Mouse (Mus musculus) kidney, adult 2 months (tissue): ENCODE results near the gene Kcnj5. TPM values are rescaled to one million over a fixed set of nuclear protein-coding genes. Genes with fewer than 3 reads are reported as not detected.
A peak's percentile ranks its signal among the peaks of the same experiment; 100 is the strongest.

ENCODE experiments used
- DNase-seq: peaks from one replicate; pipeline ENCODE4 v3.0.0; 2021
- H3K27ac ChIP-seq: fragments of 200-500 bp; 2 replicates; pipeline ENCODE4 v1.5.1; 2012; ENCODE audit warnings: low read depth, low read length, control low read depth, inconsistent platforms; ENCODE audit not compliant: insufficient read depth
- H3K27me3 ChIP-seq: fragments of 200-500 bp; replicated peaks from 2 replicates; pipeline ENCODE4 v1.6.1; 2012; ENCODE audit warnings: mild to moderate bottlenecking, moderate library complexity, low read length, inconsistent platforms; ENCODE audit not compliant: control insufficient read depth, insufficient read depth
- H3K36me3 ChIP-seq: fragments of 200-500 bp; 2 replicates; pipeline ENCODE4 v1.6.1; 2012; ENCODE audit warnings: mild to moderate bottlenecking, moderate library complexity, low read length, inconsistent platforms; ENCODE audit not compliant: control insufficient read depth, insufficient read depth
- H3K4me1 ChIP-seq: fragments of 200-500 bp; 2 replicates; pipeline ENCODE4 v1.6.1; 2011; ENCODE audit warnings: low read length; ENCODE audit not compliant: control insufficient read depth, insufficient read depth
- H3K4me3 ChIP-seq: fragments of 200-500 bp; 2 replicates; pipeline ENCODE4 v1.5.1; 2011; ENCODE audit warnings: mild to moderate bottlenecking, low read depth, low read length, control low read depth; ENCODE audit not compliant: insufficient read depth
- CTCF ChIP-seq: fragments of 200-500 bp; conservative IDR thresholded peaks from 2 replicates; pipeline ENCODE4 v1.5.1; 2011; ENCODE audit warnings: low read depth, mild to moderate bottlenecking, control low read depth, low read length, moderate library complexity, mixed read lengths; ENCODE audit not compliant: insufficient read depth, insufficient read length
- POLR2A ChIP-seq: fragments of 200-500 bp; IDR thresholded peaks from one replicate; pipeline ENCODE4 v1.6.1; 2011; ENCODE audit warnings: low read depth, low read length, control low read depth
- WGBS: fragments of 180-500 bp; shearing (Covaris S2); methylation state at CpG from one replicate; pipeline ENCODE4 v1.1.7; 2018; 5-methylcytosine and 5-hydroxymethylcytosine counted together
- polyA plus RNA-seq: library from polyadenylated mRNA; depleted of rRNA; stranded (reverse); fragments of >200 nt; gene quantifications from 2 replicates; pipeline ENCODE4 v1.2.3, GENCODE M21; 2012

The Kcnj5 gene
- polyA plus RNA-seq, 1 experiment = 0.81 TPM

GRCm38 (mm10) chr9:32328777-32329176 lies 15.4 kb downstream of the Kcnj5 start:
- 85% methylated on average over 4 of the region's 4 CpGs for WGBS
- no peak for DNase-seq
- Histone ChIP-seq H3K4me1 (no peaks in the 10 kb centered on the region), H3K4me3 (no peak overlapping the region), H3K27ac (no peak overlapping the region), H3K27me3 (no peaks in the 10 kb centered on the region), H3K36me3 (no peaks in the 10 kb centered on the region)
- TF ChIP-seq CTCF (no peak), POLR2A (no peak)

- H3K27ac ChIP-seq = no peak overlapping the region
- no peaks in the 10 kb centered on the region for H3K4me1 ChIP-seq
- 69% methylated on average over 7 of the region's 7 CpGs for WGBS
- H3K27me3 ChIP-seq = no peaks in the 10 kb centered on the region
- no peak for TF ChIP-seq POLR2A
- TF ChIP-seq CTCF = no peak
- no peaks in the 10 kb centered on the region for H3K36me3 ChIP-seq
- H3K4me3 ChIP-seq = no peak overlapping the region
- no peak for DNase-seq
These were observed 20.5 kb downstream of the Kcnj5 start for GRCm38 (mm10) chr9:32323610-32324009.

- Histone ChIP-seq H3K27ac (no peak overlapping the region), H3K27me3 (no peaks in the 10 kb centered on the region), H3K4me1 (no peaks in the 10 kb centered on the region), H3K4me3 (no peak overlapping the region), H3K36me3 (no peaks in the 10 kb centered on the region)
- peak; percentile 46 for DNase-seq
- TF ChIP-seq CTCF (peak; percentile 16; the same call in 1 of the 2 replicates), POLR2A (no peak)
- WGBS = 42% methylated on average over 3 of the region's 3 CpGs
These were observed 24.0 kb downstream of the Kcnj5 start for GRCm38 (mm10) chr9:32320167-32320566.

DNA sequence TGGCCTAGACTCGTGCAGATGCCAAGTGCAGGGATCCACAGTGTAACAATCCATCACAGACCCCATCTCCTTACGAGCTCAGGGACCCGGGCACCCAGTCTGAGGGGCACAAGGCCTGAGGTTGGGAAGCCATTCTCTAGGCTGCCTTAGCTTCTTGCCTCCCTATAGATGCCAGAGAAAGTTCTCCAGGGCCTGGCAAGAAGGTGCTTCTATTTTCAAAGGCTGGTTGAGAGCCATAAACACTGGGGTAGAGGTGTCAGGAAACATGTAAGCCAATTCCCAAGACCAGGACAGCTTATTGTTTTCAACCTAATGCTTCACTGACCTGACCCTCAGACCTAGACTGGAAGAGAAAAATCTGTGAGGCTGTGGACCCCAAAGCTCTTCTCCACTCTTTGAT lies 28.2 kb downstream of the Kcnj5 start:
- no peak for DNase-seq
- Histone ChIP-seq H3K36me3 (no peaks in the 10 kb centered on the region), H3K27ac (no peak overlapping the region), H3K4me3 (no peak overlapping the region), H3K27me3 (no peaks in the 10 kb centered on the region), H3K4me1 (no peaks in the 10 kb centered on the region)
- no peak for TF ChIP-seq POLR2A
- no peak for TF ChIP-seq CTCF
- 91% methylated on average over 3 of the region's 3 CpGs for WGBS

- DNase-seq = no peak
- WGBS = 89% methylated on average over 3 of the region's 3 CpGs
- Histone ChIP-seq H3K27ac (no peak overlapping the region), H3K36me3 (no peaks in the 10 kb centered on the region), H3K4me3 (no peak overlapping the region), H3K4me1 (no peaks in the 10 kb centered on the region), H3K27me3 (no peaks in the 10 kb centered on the region)
- TF ChIP-seq POLR2A = no peak
These were observed 30.1 kb downstream of the Kcnj5 start for GRCm38 (mm10) chr9:32314071-32314470.

- 59% methylated on average over 4 of the region's 4 CpGs for WGBS
- Histone ChIP-seq H3K27ac (no peak overlapping the region), H3K27me3 (no peaks in the 10 kb centered on the region), H3K4me1 (no peaks in the 10 kb centered on the region), H3K4me3 (no peak overlapping the region), H3K36me3 (no peaks in the 10 kb centered on the region)
- no peak for TF ChIP-seq CTCF
- TF ChIP-seq POLR2A = no peak
- no peak for DNase-seq
These were observed 31.9 kb downstream of the Kcnj5 start for GRCm38 (mm10) chr9:32312208-32312607.

DNA sequence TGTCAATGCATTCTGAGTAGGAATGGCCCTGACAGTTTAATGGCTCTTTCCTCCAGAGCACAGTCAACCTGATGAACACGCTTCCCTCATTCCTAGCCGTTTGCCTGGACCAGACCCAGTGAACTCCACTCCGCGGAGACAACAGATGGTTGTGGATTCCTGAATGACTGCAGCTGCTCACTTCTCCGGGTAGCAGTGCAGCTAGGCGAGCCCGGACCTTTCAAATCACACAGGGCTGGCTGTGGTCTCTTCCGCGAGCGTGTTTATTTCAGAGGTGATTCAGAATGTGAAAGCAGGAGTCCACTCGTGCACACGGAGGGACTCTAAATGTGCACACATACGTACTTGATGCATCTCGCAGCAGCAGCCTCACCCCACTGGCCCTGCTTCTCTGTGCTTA lies 32.4 kb downstream of the Kcnj5 start:
- DNase-seq = no peak

DNA sequence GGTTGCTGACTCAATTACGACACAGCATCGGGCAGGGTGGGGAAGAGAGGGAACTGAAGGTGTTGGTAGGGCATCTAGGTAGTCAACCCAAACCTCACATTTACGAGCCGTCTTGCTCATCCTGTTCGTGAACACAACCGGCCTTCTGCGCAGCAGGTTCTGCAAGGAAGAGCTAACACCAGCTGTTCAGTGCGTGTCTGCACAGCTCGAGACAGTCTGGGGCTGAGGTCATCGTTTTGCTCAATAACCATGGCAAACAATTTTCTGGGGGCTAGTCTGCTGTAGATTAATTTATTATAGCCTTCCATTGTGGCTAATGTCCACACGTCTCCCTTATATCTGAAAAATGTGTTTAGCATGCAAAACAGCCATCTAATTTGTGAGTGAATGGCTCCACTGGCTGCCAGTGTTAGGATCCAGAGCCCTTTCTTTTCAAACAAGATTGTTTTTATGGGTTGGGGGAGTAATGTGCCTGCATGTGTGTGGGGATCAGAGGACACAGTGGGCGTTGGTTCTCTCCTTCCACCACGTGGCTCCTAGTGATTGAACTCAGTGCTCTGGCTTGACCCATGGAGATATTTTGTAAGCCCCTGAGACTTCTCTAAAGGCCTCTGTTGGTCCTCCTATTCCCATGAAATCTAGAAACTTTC lies 41.5 kb downstream of the Kcnj5 start:
- no peaks in the 10 kb centered on the region for H3K4me1 ChIP-seq
- WGBS = 80% methylated on average over 13 of the region's 13 CpGs
- H3K4me3 ChIP-seq = no peak overlapping the region
- no peak for TF ChIP-seq CTCF
- no peaks in the 10 kb centered on the region for H3K27me3 ChIP-seq
- DNase-seq = no peak
- H3K27ac ChIP-seq = no peak overlapping the region
- no peaks in the 10 kb centered on the region for H3K36me3 ChIP-seq

More for the DNA sequence above, 32.4 kb downstream of the Kcnj5 start:
- Histone ChIP-seq H3K27me3 (no peaks in the 10 kb centered on the region), H3K4me3 (no peak overlapping the region), H3K36me3 (no peaks in the 10 kb centered on the region), H3K4me1 (no peaks in the 10 kb centered on the region), H3K27ac (no peak overlapping the region)
- TF ChIP-seq CTCF = no peak
- no peak for TF ChIP-seq POLR2A
- 38% methylated on average over 14 of the region's 14 CpGs for WGBS
